Mouse (Mus musculus): ENCODE measurements at regions not wholly inside any gene's neighbourhood (a gene's known extent, or its start where the extent isn't known, plus 50 kb on each side); places are given as distances from the start of the nearest gene placed in this dataset.

GRCm38 (mm10) chr3:61268453-61269335 lies 92.7 kb upstream of the Rap2b start:
- DNase-seq = peak; percentile 59 to 67

- DNase-seq = no peak
Measured at GRCm38 (mm10) chr3:61285924-61286520, 75.4 kb upstream of the Rap2b start.

- peak in 1 of 2 experiments; percentile 2 for DNase-seq
Measured at GRCm38 (mm10) chr3:61288195-61288594, 73.2 kb upstream of the Rap2b start.

GRCm38 (mm10) chr3:61294855-61295254 lies 66.6 kb upstream of the Rap2b start:
- DNase-seq = no peak

DNA sequence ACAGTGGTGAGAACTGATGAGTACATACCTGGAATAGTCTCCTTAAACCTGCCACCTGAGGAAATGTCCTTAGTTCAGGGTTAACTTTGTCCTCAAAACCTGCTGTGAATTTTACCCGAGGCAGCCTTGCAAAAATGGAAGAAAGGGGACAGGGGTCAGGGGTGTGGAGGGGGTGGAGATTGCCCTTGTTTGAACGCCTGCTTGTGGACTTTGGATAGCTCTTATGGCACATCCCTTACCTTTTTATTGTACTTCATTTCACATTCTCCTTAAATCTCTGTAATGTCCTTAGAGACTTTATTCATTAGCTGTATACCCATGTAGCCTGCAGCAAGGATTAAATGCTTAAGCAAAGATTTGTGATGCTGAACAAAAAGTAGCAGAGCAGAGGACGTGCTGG lies 64.1 kb upstream of the Rap2b start:
- DNase-seq = no peak

- DNase-seq = no peak
Measured at GRCm38 (mm10) chr3:61302214-61302613, 59.2 kb upstream of the Rap2b start.

GRCm38 (mm10) chr3:61303485-61303884 lies 58.0 kb upstream of the Rap2b start:
- DNase-seq = no peak

GRCm38 (mm10) chr3:61306306-61306705 lies 55.1 kb upstream of the Rap2b start:
- no peak for DNase-seq

DNA sequence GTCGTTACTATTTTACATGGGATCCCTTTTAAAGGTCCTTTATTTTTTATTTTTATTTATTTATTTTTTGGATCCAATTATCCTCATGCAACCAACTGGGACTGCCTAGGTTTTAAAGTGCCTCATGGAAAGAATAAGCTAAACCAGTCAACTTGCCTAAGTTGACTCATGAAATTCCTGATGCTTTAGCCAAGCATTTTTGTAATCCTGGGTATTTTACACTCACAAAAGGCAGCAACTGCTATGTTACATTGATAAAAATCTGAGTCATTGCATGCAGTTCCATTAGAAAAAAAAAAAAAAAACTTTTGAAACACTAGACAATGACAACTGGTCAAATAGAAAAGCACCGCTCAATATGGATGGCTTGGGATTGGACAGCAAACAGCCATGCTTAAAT lies 52.7 kb upstream of the Rap2b start:
- no peak for DNase-seq

- no peak for DNase-seq
Measured at GRCm38 (mm10) chr3:61309197-61309596, 52.2 kb upstream of the Rap2b start.
